Mouse (Mus musculus): ENCODE measurements around the gene Apba3.

The Apba3 gene

DNA sequence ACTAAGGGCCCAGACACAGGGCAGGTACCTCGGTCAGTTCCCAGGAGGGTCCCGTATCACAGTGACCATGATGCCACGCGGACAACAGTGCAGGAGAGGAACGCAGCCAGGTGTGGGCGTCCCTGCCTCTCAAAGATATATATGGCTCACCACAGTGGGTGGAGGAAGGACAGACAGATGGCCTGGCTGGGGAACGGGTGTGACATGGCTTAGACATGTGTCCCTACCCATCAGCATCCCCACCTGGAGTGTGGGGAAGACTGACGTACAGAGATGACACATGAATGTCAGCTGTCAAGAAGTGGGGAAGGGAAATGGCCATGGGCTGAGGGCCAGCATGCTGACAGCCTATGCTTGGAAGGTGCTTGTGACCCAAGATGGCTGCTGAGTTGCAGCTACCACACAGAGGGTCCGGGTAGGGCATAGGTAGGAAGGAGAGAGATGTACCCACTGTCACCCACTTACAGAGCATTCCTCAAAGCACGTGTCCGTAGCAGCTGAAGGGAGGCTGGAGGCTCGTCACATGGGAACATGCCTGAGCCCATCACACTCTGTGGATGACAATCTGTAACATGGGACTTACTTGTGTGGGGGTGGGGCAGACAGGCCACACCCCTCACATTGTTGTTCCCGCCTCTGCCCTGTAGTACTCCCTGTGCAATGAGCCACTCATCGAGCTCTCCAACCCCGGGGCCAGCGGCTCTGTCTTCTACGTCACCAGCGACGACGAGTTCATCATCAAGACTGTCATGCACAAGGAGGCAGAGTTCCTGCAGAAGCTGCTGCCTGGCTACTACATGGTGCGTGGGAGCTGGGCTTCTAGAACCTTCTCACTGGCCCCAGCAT lies 40.3 kb downstream of the Apba3 start:
- DNase-seq = no peak

DNA sequence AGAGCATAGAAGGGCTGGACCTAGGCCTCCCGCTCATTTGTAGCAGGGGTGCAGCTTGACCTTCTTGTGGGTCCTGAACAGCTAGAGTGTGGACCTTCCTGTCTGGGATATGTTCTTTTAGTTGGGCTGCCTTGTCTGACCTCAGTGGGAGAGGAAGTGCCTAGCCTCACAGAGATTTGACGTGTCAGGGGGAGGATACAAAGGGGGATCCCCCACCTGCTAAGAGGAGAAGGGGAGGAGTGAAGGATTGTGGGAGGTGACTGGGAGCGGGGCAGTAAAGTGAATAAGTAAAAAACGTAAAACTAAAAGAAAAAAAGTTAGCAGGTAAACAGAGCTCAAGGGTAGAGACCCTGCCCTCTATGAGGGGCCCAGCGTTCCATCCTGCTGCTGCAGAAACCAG lies 42.8 kb downstream of the Apba3 start:
- no peak for DNase-seq

DNA sequence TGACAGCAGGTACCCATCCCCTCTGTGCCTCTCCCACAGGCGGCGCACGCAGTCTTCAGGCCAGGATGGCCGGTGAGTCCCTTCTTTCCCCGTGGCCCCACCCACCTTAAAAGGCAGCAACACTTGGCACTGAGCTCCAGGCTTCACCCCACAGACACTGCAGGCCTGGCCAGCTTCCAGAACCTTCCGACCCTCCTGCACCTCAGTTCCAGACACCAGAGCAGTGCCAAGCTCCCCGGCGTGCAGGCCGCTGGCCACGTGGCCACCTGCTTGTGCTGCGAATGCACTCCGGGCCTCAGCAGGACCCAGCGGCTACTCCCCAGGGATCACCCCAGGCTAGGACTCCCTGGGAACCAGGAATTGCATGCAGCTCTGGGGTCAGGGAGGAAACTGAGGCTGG lies 46.8 kb downstream of the Apba3 start:
- no peak for DNase-seq

DNA sequence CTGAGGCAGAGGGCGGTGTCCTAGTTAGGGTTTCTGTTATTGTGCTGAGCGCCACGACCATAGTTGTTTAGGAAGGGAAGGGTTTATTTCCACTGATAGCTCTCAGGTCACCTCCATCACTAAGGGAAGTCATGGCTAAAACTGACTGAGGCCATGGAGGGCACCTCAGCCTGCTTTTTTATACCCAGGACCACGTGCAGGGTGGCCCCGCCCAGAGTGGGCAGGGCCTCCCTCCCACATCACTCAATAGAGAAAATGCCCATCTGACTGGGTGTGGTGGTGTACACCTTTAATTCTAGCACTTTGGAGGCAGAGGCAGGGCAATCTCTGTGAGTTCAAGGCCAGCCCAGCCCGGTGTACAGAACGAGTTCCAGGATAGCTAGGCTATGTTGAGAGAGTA lies 47.4 kb downstream of the Apba3 start:
- DNase-seq = no peak

DNA sequence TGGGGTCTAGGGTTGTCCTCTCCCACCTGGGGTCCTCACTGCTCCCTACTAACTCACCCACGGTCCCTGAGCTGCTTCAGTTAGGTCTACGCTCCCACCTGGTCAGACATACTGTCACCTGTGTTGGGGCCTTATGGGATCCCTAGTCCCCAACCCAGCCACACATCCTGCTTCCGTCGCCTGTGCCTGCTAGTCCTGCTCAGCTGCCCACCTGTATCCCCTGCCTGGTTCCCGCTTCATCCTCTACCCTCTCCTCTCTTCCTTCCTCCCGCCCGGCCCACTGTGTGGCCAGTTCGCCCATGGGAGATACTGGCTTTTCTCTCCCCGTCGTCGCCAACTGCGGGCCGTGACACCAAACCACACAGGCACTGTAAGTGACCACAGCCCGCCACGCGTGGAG lies 48.8 kb downstream of the Apba3 start:
- DNase-seq = no peak

DNA sequence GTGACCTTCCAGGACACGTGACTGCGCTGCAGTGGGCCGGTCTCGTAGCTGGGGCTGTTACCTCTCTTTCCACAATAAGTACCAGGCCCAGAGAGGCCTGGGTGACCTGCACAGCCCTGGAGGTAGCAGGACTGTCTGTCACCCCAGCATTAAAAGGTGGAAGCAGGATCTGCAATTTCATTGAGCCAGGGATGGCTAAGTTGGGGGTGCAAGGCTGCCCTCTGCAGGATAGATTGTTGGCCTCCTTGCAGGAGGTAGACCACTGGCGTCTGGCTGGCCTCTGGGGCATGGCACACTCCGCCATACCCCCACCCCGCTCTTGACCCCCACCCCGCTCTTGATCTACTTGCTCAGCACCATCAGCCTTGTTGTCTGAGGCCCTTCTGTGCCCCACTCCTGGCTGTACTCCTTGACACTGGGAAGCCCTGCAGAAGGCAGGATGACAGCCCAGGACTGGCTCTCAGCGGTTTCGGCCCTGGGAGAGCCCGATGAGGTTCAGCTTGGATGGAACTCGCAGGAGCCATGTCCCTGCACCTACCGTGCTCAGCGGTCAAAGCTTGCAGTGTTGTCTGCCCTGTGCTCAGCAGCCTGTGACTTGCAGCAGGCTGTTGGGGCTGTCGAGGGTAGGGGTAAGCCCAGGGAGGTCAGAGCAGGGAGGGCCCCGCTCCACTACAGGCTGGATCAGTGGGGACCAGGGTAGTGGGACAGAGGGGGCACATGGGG lies 49.7 kb downstream of the Apba3 start:
- no peak for DNase-seq

DNA sequence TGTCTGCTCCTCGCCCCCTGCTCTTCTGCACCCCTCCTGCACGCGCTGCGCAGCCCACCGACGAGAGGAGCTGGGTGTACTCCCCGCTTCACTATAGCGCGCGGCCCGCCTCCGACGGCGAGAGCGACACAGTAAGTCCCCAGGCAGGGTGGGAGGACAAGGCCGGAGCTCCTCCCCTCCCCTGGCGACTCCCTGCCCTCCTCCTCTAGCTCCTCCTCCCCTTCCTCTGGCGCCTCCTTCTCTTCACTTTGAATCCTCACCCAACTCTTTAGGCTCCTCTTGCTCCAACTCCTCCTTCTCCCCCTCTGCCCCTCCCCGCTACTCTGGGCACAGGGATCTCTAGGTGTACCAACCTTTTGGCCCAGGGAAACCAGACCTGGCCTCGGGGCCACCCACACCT lies 50.5 kb downstream of the Apba3 start:
- DNase-seq = peak; percentile 86 to 90

DNA sequence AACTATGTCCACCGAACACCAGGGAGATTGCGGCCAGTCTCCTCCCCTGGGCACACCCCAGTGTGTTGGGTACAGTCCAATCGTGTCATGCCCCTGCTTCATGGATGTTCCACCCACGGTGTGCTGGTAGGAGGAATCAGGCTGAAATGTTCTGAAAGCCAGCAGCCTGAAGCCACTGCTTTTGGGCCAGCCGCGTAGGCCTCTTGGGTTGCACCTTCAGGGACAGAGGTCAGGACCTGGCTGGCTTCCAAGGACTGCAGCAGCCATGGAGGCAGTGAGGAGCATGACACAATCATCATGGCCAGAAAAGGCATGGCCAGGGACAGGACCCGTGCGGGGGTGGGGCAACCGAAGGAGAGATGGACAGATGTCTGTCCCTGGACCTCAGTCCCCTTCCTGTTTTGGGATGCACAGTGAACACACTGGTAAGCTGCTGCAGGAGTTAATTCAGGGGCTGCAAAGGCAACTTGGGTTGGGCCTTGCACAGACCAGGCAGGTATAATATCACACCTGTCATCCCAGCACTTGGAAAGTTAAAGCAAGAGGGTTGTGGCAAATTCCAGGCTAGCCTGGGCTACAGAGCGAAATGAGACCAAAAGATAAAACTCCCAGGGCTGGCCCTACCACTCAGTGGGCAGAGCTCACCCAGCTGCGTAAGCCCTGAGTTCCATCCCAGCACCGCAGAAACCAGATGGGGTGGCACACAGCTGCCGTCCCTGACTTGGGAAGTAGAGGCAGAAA lies 52.0 kb downstream of the Apba3 start:
- peak; percentile 50 to 56 for DNase-seq

DNA sequence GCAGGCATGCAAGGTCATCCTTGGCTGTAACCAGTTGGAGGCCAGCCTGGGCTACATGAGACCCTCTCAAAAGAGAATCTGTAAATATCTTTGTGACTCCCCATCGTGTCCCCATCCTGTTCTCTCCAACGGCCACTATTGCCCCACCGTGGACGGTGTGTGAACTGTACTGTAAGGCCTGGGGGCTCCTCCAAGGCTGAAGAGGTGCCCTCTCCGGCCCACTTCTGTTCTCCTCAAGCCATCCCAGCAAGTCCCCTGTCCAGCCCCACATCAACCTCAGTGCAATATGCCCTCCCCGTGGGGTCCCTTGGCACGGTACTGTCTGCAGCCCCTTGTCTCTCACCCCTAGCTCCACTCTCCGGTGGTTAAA lies 52.6 kb downstream of the Apba3 start:
- DNase-seq = no peak

DNA sequence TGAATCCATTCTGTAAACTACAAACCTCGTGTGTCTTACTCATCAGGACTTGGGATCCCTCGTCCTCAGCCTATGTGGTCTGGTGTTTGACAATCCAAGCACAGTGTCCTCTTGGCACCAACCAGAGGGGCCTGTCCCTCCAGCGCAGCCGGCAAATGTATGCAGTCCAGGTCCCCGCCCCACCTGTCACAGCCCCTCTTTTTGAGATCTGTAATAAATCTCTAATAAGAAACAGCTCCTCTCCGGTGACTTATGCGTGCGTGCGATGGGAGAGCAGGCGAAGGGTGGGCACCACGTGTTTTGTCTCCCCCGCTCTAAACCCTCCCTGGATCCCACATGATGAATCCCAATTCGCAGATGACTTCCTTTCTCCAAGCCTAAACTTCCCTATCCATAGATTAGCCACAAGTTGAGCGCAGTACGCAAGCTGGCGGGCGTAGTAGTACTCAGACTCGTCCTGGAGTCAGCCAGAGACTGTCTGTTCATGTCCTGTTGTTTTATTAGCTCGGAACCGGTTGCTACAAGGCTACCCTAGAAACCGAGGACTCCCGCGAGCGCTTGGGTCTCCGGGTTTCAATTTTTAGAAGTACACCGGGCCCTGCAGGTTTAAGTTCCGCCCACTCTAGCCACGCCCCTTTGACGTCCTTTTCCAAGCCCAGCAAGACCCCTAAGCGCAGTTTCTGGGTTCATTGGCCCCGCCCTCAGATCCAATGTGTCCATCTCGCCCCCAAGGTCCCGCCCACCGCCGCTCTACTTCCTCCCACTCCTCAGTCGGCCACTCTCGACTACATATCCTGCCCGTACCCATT lies 53.2 kb downstream of the Apba3 start:
- no peak for DNase-seq

DNA sequence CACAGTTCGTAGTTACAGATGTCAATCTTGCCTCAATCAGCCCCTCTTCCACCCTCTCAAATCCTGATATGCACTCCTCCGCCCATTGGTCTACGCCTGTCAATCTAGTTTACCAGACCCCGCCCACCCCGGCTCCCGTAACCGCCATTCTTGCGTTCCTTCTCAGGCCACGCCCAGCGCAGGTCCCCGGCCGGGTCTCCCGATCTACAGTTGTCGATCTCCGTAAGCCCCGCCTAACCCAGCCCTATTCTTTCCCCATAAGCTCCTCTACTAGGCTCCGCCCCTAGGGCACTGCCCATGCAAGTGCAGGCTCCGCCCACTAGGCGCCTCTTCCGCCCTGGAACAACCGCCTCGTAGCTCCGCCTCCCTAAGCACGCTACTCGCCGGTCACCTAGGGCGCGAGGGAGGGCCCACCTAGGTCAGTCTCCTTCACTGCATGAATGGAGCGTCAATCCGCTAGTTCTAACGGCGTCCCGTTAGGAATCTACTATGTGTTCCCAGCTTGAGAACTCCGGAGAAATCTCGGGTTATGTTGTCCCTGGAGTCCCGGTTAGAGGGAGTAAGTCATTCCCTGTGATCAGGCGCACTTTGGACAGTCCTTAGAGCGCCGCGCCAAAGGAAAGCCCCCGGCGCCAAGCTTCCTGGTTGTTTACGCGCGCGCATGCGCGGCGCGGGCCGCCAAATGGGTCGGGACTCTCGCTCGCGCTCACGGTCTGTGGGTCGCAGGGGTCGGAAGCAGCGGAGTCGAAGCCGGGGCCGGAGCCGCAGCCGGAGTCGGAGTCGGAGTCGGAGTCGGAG lies 54.0 kb downstream of the Apba3 start, which contains the start of gene Cactin:
Cactin (plus strand) TSS at position 554 of the 798 bp plus-strand sequence.
- DNase-seq = peak; percentile 100

DNA sequence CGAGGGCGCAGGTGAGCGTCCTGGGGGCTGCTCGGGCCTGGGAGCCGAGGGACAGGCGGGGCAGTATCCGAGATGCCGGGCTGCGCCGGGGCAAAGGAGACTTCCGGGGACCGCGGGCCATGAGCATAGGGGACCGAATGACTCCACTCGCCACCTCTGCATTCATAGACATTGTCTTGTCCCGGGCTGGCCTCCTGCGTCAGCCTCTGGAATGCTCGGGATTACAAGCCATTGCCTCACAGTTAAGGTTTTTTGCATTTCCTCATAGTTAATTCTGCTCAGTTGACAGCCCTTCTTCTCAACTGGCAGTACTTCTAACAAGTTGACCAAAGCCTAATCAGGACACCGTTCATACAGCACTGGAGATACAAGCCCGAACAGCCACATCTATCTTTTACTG lies 54.7 kb downstream of the Apba3 start:
- DNase-seq = no peak

DNA sequence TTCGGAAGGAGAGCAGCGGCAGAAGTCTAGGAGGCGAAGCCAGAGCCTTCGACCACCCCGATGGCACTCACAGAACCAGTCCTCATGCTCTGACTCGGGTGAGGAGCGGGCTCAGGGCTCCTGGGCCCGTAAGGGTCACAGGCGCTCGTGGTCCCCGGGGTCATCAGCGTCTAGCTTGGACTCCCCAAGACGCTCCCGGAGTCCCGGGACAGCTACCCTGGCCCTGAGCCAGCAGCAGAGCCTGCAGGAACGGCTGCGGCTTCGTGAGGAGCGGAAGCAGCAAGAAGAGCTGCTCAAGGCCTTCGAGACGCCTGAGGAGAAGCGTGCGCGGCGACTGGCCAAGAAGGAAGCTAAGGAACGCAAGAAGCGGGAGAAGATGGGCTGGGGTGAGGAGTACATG lies 55.7 kb downstream of the Apba3 start:
- no peak for DNase-seq
